Mouse (Mus musculus) limb, embryonic 10.5 days (tissue): ENCODE results near the gene Mrpl9. TPM values are rescaled to one million over a fixed set of nuclear protein-coding genes. Genes with fewer than 3 reads are reported as not detected.

Experiments used
- DNase-seq: peaks from one replicate; pipeline ENCODE4 v3.0.0-alpha.2; 2017; ENCODE audit warnings: low spot score
- H3K27ac ChIP-seq: fragments of 300-500 bp; sonication (generic); 2 replicates; pipeline ENCODE4 v1.5.1; 2016; ENCODE audit warnings: mild to moderate bottlenecking
- H3K27me3 ChIP-seq: fragments of 300-500 bp; sonication (generic); 2 replicates; pipeline ENCODE4 v1.6.1; 2016; ENCODE audit warnings: low read depth, mild to moderate bottlenecking; ENCODE audit not compliant: poor library complexity, severe bottlenecking
- H3K36me3 ChIP-seq: fragments of 300-500 bp; sonication (generic); 2 replicates; pipeline ENCODE4 v1.6.1; 2016; ENCODE audit warnings: mild to moderate bottlenecking, moderate library complexity
- H3K4me1 ChIP-seq: fragments of 300-500 bp; sonication (generic); 2 replicates; pipeline ENCODE4 v1.6.1; 2016
- H3K4me3 ChIP-seq: fragments of 300-500 bp; sonication (generic); 2 replicates; pipeline ENCODE4 v1.5.1; 2016; ENCODE audit warnings: mild to moderate bottlenecking, moderate library complexity
- H3K9me3 ChIP-seq: fragments of 300-500 bp; sonication (generic); replicated peaks from 2 replicates; pipeline ENCODE4 v1.6.1; 2016; ENCODE audit warnings: mild to moderate bottlenecking
- WGBS: fragments of 180-500 bp; shearing (Covaris S2); methylation state at CpG from one replicate; pipeline ENCODE4 v1.1.7; 2016; 5-methylcytosine and 5-hydroxymethylcytosine counted together
- polyA plus RNA-seq: library from polyadenylated mRNA; unstranded; fragments of >200 nt; fragmentation: Nextera tagmentation; extraction: Ambion mirVana; gene quantifications from 2 replicates; pipeline ENCODE4 v1.2.1, GENCODE M21; 2016

Mrpl9 gene
- polyA plus RNA-seq, 1 experiment from 2014 or later: 71.0 TPM

- no peak overlapping the region for H3K27ac ChIP-seq
- H3K36me3 ChIP-seq: no peaks in the 10 kb centered on the region
- no peak overlapping the region for H3K4me3 ChIP-seq
- no peaks in the 10 kb centered on the region for H3K4me1 ChIP-seq
- H3K9me3 ChIP-seq: no peaks in the 10 kb centered on the region
- 89% methylated on average over 2 of the region's 2 CpGs for WGBS
- DNase-seq: no peak
- H3K27me3 ChIP-seq: no peaks in the 10 kb centered on the region
Measured at GRCm38 (mm10) chr3:94434305-94434704, 8.8 kb upstream of the Mrpl9 start.

- Histone ChIP-seq H3K9me3 (no peaks in the 10 kb centered on the region), H3K36me3 (no peaks in the 10 kb centered on the region), H3K4me3 (no peak overlapping the region), H3K4me1 (no peaks in the 10 kb centered on the region), H3K27me3 (peaks cover 7% of the 10 kb centered on the region; the same call in 1 of the 2 replicates), H3K27ac (no peak overlapping the region)
- no peak for DNase-seq
- WGBS: 86% methylated on average over 9 of the region's 9 CpGs
Measured at GRCm38 (mm10) chr3:94436420-94436819, 6.7 kb upstream of the Mrpl9 start.

- no peak for DNase-seq
- WGBS: 48% methylated on average over 3 of the region's 3 CpGs
Measured at GRCm38 (mm10) chr3:94441182-94441581, 1.9 kb upstream of the Mrpl9 start.

GRCm38 (mm10) chr3:94443597-94443964 lies 463 bp downstream of the Mrpl9 start, which contains the start of gene Oaz3:
Gene Oaz3, minus strand, starts transcription at chr3:94443915.
- DNase-seq: no peak
- Histone ChIP-seq H3K27ac (peak within 1 kb of the TSS; percentile 89), H3K36me3 (peaks cover 40% of the 10 kb centered on the region), H3K27me3 (peaks cover 7% of the 10 kb centered on the region; the same call in 1 of the 2 replicates), H3K4me3 (peak within 1 kb of the TSS; percentile 97), H3K9me3 (no peaks in the 10 kb centered on the region), H3K4me1 (peaks cover 9% of the 10 kb centered on the region)
- under 1% methylated on average over 24 of the region's 24 CpGs for WGBS

More at GRCm38 (mm10) chr3:94441182-94441581, 1.9 kb upstream of the Mrpl9 start:
- Histone ChIP-seq H3K36me3 (peaks cover 16% of the 10 kb centered on the region), H3K4me1 (peaks cover 9% of the 10 kb centered on the region), H3K4me3 (no peak overlapping the region), H3K27me3 (peaks cover 7% of the 10 kb centered on the region; the same call in 1 of the 2 replicates), H3K9me3 (no peaks in the 10 kb centered on the region), H3K27ac (no peak overlapping the region)

GRCm38 (mm10) chr3:94449377-94449776 lies 6.3 kb downstream of the Mrpl9 start:
- DNase-seq: no peak
- no peak overlapping the region for H3K27ac ChIP-seq
- H3K9me3 ChIP-seq: no peaks in the 10 kb centered on the region
- H3K4me3 ChIP-seq: no peak overlapping the region
- 92% methylated on average over 2 of the region's 2 CpGs for WGBS
- H3K36me3 ChIP-seq: peaks cover 59% of the 10 kb centered on the region
- H3K4me1 ChIP-seq: peaks cover 2% of the 10 kb centered on the region
- no peaks in the 10 kb centered on the region for H3K27me3 ChIP-seq

GRCm38 (mm10) chr3:94456529-94457000 lies 13.4 kb downstream of the Mrpl9 start:
- peaks cover 11% of the 10 kb centered on the region for H3K27me3 ChIP-seq
- H3K4me1 ChIP-seq: 0 out of 2 replicates have a peak, but pooled peaks cover 4% of the 10 kb centered on the region
- peak overlapping the region; percentile 45 for H3K4me3 ChIP-seq
- no peak overlapping the region for H3K27ac ChIP-seq
- peak; percentile 90 for DNase-seq
- no peaks in the 10 kb centered on the region for H3K36me3 ChIP-seq
- H3K9me3 ChIP-seq: no peaks in the 10 kb centered on the region
- WGBS: 1% methylated on average over 12 of the region's 12 CpGs

- no peaks in the 10 kb centered on the region for H3K9me3 ChIP-seq
- no peak for DNase-seq
- peak overlapping the region; percentile 45; the same call in 1 of the 2 replicates for H3K4me3 ChIP-seq
- no peak overlapping the region for H3K27ac ChIP-seq
- no peaks in the 10 kb centered on the region for H3K36me3 ChIP-seq
- 86% methylated on average over 3 of the region's 3 CpGs for WGBS
- 0 out of 2 replicates have a peak, but pooled peaks cover 4% of the 10 kb centered on the region for H3K4me1 ChIP-seq
- peaks cover 11% of the 10 kb centered on the region for H3K27me3 ChIP-seq
Measured at GRCm38 (mm10) chr3:94457055-94457454, 13.9 kb downstream of the Mrpl9 start.

- Histone ChIP-seq H3K9me3 (no peaks in the 10 kb centered on the region), H3K4me3 (no peak overlapping the region), H3K27ac (no peak overlapping the region), H3K4me1 (peaks cover 15% of the 10 kb centered on the region), H3K27me3 (peaks cover 11% of the 10 kb centered on the region), H3K36me3 (no peaks in the 10 kb centered on the region)
- DNase-seq: no peak
- 94% methylated on average over 2 of the region's 2 CpGs for WGBS
Measured at GRCm38 (mm10) chr3:94459834-94460233, 16.7 kb downstream of the Mrpl9 start.

GRCm38 (mm10) chr3:94463926-94464578 lies 20.9 kb downstream of the Mrpl9 start:
- peak overlapping the region; percentile 4; the same call in 1 of the 2 replicates for H3K27ac ChIP-seq
- peak; percentile 47 for DNase-seq

GRCm38 (mm10) chr3:94465632-94466430 lies 22.7 kb downstream of the Mrpl9 start:
- H3K4me1 ChIP-seq: peaks cover 32% of the 10 kb centered on the region
- peak overlapping the region; percentile 50; the same call in 1 of the 2 replicates for H3K27ac ChIP-seq
- no peaks in the 10 kb centered on the region for H3K36me3 ChIP-seq
- WGBS: 61% methylated on average over 13 of the region's 13 CpGs
- H3K4me3 ChIP-seq: no peak overlapping the region
- no peak for DNase-seq
- no peaks in the 10 kb centered on the region for H3K27me3 ChIP-seq
- no peaks in the 10 kb centered on the region for H3K9me3 ChIP-seq

More at GRCm38 (mm10) chr3:94463926-94464578, 20.9 kb downstream of the Mrpl9 start:
- Histone ChIP-seq H3K9me3 (no peaks in the 10 kb centered on the region), H3K4me3 (no peak overlapping the region), H3K27me3 (no peaks in the 10 kb centered on the region), H3K4me1 (peaks cover 29% of the 10 kb centered on the region), H3K36me3 (no peaks in the 10 kb centered on the region)
- WGBS: 61% methylated on average over 11 of the region's 11 CpGs

- Histone ChIP-seq H3K4me1 (peaks cover 43% of the 10 kb centered on the region), H3K27me3 (no peaks in the 10 kb centered on the region), H3K9me3 (no peaks in the 10 kb centered on the region), H3K36me3 (no peaks in the 10 kb centered on the region), H3K4me3 (no peak overlapping the region), H3K27ac (no peak overlapping the region)
- 45% methylated on average over 3 of the region's 3 CpGs for WGBS
- DNase-seq: no peak
Measured at GRCm38 (mm10) chr3:94468931-94469330, 25.8 kb downstream of the Mrpl9 start.

- WGBS: 9% methylated on average over 28 of the region's 28 CpGs
- peaks cover 34% of the 10 kb centered on the region for H3K4me1 ChIP-seq
- no peaks in the 10 kb centered on the region for H3K9me3 ChIP-seq
- no peaks in the 10 kb centered on the region for H3K36me3 ChIP-seq
- peaks cover 2% of the 10 kb centered on the region; the same call in 1 of the 2 replicates for H3K27me3 ChIP-seq
- H3K4me3 ChIP-seq: peak overlapping the region; percentile 43
- DNase-seq: peak; percentile 90
- peak overlapping the region; percentile 66 for H3K27ac ChIP-seq
Measured at GRCm38 (mm10) chr3:94472447-94473114, 29.5 kb downstream of the Mrpl9 start.
